Mouse (Mus musculus) left cerebral cortex, adult 2 months (tissue): ENCODE results near the gene Zfp114. TPM values are rescaled to one million over a fixed set of nuclear protein-coding genes. Genes with fewer than 3 reads are reported as not detected.

Experiments
- DNase-seq, 2 experiments: peaks; one replicate each; pipeline ENCODE4 v3.0.0; 2021 to 2022; ENCODE audit warnings: low spot score in 2 of 2, mixed read lengths in 1 of 2; ENCODE audit errors: extremely low spot score in 1 of 2
- H3K27ac ChIP-seq: fragments of 200-600 bp; 2 replicates; pipeline ENCODE4 v1.8.1; 2022
- H3K4me3 ChIP-seq: fragments of 200-600 bp; 2 replicates; pipeline ENCODE4 v1.8.1; 2022
- CTCF ChIP-seq: fragments of 200-600 bp; IDR thresholded peaks from 2 replicates; pipeline ENCODE4 v1.8.1; 2022; ENCODE audit warnings: antibody characterized with exemption, mild to moderate bottlenecking, moderate library complexity
- intact Hi-C: fragments of 180-260 bp; cut with DNase I; formaldehyde crosslinking; loops from one replicate; pipeline ENCODE4 v1.15.1; 2025
- total RNA-seq, 2 experiments: library from RNA; stranded (reverse); gene quantifications; 2 replicates each; pipeline ENCODE4 v1.2.3; 2021

The Zfp114 gene
- total RNA-seq, 2 experiments from 2014 or later, result 2.7 to 4.5 TPM

GRCm38 (mm10) chr7:24193157-24193556 is 18.3 kb downstream of the Zfp114 start:
- DNase-seq, result no peak
- Histone ChIP-seq H3K27ac (no peak overlapping the region), H3K4me3 (no peak overlapping the region)
- intact Hi-C loops, result no loop called here
- TF ChIP-seq CTCF, result no peak

GRCm38 (mm10) chr7:24196961-24197360 is 22.1 kb downstream of the Zfp114 start:
- DNase-seq, result no peak
- Histone ChIP-seq H3K27ac (no peak overlapping the region), H3K4me3 (no peak overlapping the region)
- intact Hi-C loops, result no loop called here
- no peak for TF ChIP-seq CTCF

- intact Hi-C loops, result loop anchor here (1.0 to 2.0 kb wide), 5 partner anchors 47 to 127 kb away; partner anchors contain the start of genes Zfp108, Zfp112, Zfp180 and Zfp235
- peak overlapping the region; percentile 55; the same call in 1 of the 2 replicates for H3K27ac ChIP-seq
- H3K4me3 ChIP-seq, result peak overlapping the region; percentile 47
- DNase-seq, result peak; percentile 65 to 71
- TF ChIP-seq CTCF, result no peak; the same call in 1 of the 2 replicates
Measured at GRCm38 (mm10) chr7:24207488-24208261, 32.8 kb downstream of the Zfp114 start.

- no peak for DNase-seq
- peak overlapping the region; percentile 47 for H3K4me3 ChIP-seq
- H3K27ac ChIP-seq, result no peak overlapping the region; the same call in 1 of the 2 replicates
- no peak for TF ChIP-seq CTCF
- intact Hi-C loops, result loop anchor here (1.0 to 2.0 kb wide), 5 partner anchors 46 to 128 kb away; partner anchors contain the start of genes Zfp108, Zfp112, Zfp180 and Zfp235
Measured at GRCm38 (mm10) chr7:24208282-24208886, 33.5 kb downstream of the Zfp114 start.

GRCm38 (mm10) chr7:24210296-24210695 is 35.4 kb downstream of the Zfp114 start:
- Histone ChIP-seq H3K27ac (no peak overlapping the region), H3K4me3 (no peak overlapping the region)
- intact Hi-C loops, result no loop called here
- TF ChIP-seq CTCF, result no peak
- DNase-seq, result no peak

- intact Hi-C loops, result no loop called here
- Histone ChIP-seq H3K4me3 (no peak within 1 kb of the TSS), H3K27ac (no peak within 1 kb of the TSS)
- no peak for DNase-seq
- TF ChIP-seq CTCF, result no peak
Measured at GRCm38 (mm10) chr7:24211343-24211742, 36.5 kb downstream of the Zfp114 start, which contains the start of gene Zfp111. Zfp111 (minus strand) TSS chr7:24211443.

Other genes with a start within 250 kb of the Zfp114 start
- not detected for gene Vmn1r179, start 248.1 kb upstream of the Zfp114 start, total RNA-seq
- not detected for gene Vmn1r180, start 224.4 kb upstream of the Zfp114 start, total RNA-seq
- gene Vmn1r181, start 200.4 kb upstream of the Zfp114 start, total RNA-seq, result not detected
- not detected for gene V1rd19, start 173.4 kb upstream of the Zfp114 start, total RNA-seq
- gene Vmn1r183, start 121.8 kb upstream of the Zfp114 start, total RNA-seq, result not detected
- gene Zfp180, start 93.1 kb upstream of the Zfp114 start, total RNA-seq, result 10 to 100 TPM; 60.4 to 66.6 TPM
- 10 to 100 TPM in 1 of 2 experiments, 1 to 10 TPM in 1; 10.0 to 11.9 TPM for gene Zfp112, start 62.7 kb upstream of the Zfp114 start, total RNA-seq
- gene Zfp235, start 40.9 kb upstream of the Zfp114 start, total RNA-seq, result 10 to 100 TPM; 22.0 to 23.1 TPM
- 10 to 100 TPM; 12.8 to 15.1 TPM for gene Zfp111, start 36.4 kb downstream of the Zfp114 start, total RNA-seq
- 10 to 100 TPM; 10.1 to 10.4 TPM for gene Zfp109, start 62.5 kb downstream of the Zfp114 start, total RNA-seq
- 1 to 10 TPM; 8.7 to 9.2 TPM for gene Zfp108, start 79.7 kb downstream of the Zfp114 start, total RNA-seq
- gene Zfp93, start 95.4 kb downstream of the Zfp114 start, total RNA-seq, result 10 to 100 TPM; 12.8 to 18.3 TPM
- gene Zfp61, start 126.2 kb downstream of the Zfp114 start, total RNA-seq, result 10 to 100 TPM; 19.4 to 21.5 TPM
- gene Zfp94, start 141.6 kb downstream of the Zfp114 start, total RNA-seq, result 10 to 100 TPM; 14.0 to 14.5 TPM
- gene Tescl, start 158.9 kb downstream of the Zfp114 start, total RNA-seq, result not detected
- gene Lypd5, start 174.1 kb downstream of the Zfp114 start, total RNA-seq, result not detected
- under 1 TPM; 0.19 to 0.45 TPM for gene Kcnn4, start 195.2 kb downstream of the Zfp114 start, total RNA-seq
- 10 to 100 TPM; 43.7 to 47.5 TPM for gene Smg9, start 224.6 kb downstream of the Zfp114 start, total RNA-seq